Mouse (Mus musculus) left cerebral cortex, postnatal 25 days (tissue): ENCODE measurements at regions not wholly inside any gene's neighbourhood (a gene's known extent, or its start where the extent isn't known, plus 50 kb on each side); places are given as distances from the start of the nearest gene placed in this dataset.
"Not testable (repeated sequence)": the region's sequence is repeated elsewhere in the genome, so short reads cannot be mapped to it uniquely, and the experiment has no call there.

Source experiments
- DNase-seq, 2 experiments: peaks; one replicate each; pipeline ENCODE4 v3.0.0; 2022; ENCODE audit warnings: low spot score in 2 of 2, mixed read lengths in 1 of 2
- intact Hi-C: fragments of 180-260 bp; cut with DNase I; formaldehyde crosslinking; loops from one replicate; pipeline ENCODE4 v1.15.1; 2025

- no peak for DNase-seq
- intact Hi-C loops = no loop called here
Observed at GRCm38 (mm10) chr11:13170449-13170848, 705.7 kb upstream of the Cobl start.

GRCm38 (mm10) chr11:13151901-13152300, 687.1 kb upstream of the Cobl start:
- no peak for DNase-seq
- intact Hi-C loops = no loop called here

GRCm38 (mm10) chr11:13142721-13143120, 678.0 kb upstream of the Cobl start:
- intact Hi-C loops = not testable (repeated sequence)

GRCm38 (mm10) chr11:13126808-13127207, 662.0 kb upstream of the Cobl start:
- intact Hi-C loops = no loop called here
- DNase-seq = no peak

More at GRCm38 (mm10) chr11:13142721-13143120, 678.0 kb upstream of the Cobl start:
- not testable (repeated sequence) for DNase-seq

DNA sequence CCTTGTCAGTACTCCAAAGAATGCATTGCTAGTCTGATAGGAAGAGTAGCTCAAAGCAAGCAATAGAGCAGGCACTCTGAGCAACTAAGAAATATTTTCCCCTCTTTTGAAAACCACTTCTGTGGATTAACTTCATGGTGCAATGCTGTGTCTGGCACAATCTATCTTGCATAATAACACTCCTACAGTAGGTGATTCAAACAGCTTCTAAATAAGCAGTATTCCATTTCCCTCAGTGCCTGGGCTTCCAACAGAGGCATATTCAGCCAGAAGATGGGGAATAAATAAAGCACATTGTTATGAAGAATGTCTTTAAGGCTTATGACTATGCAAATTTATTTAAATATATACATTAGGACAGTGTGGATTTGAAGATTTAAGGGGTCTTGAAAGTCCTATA, 647.7 kb upstream of the Cobl start:
- intact Hi-C loops = no loop called here
- DNase-seq = peak; percentile 2 to 60
